Mouse (Mus musculus) thymus, adult 2 months (tissue): ENCODE data around the gene Suclg2. TPM values are rescaled to one million over a fixed set of nuclear protein-coding genes. Genes with fewer than 3 reads are reported as not detected.

Experiments
- DNase-seq: peaks from one replicate; pipeline ENCODE4 v3.0.0; 2021
- H3K27ac ChIP-seq: fragments of 200-500 bp; 2 replicates; pipeline ENCODE4 v1.5.1; 2012; ENCODE audit warnings: low read length, control low read depth; ENCODE audit not compliant: control insufficient read depth, insufficient read depth
- H3K27me3 ChIP-seq: fragments of 200-500 bp; 2 replicates; pipeline ENCODE4 v1.6.1; 2012; ENCODE audit warnings: mild to moderate bottlenecking, low read length, moderate library complexity, mixed read lengths; ENCODE audit not compliant: control insufficient read depth, insufficient read depth
- H3K36me3 ChIP-seq: fragments of 200-500 bp; 2 replicates; pipeline ENCODE4 v1.6.1; 2012; ENCODE audit warnings: mild to moderate bottlenecking, low read length, moderate library complexity; ENCODE audit not compliant: control insufficient read depth, insufficient read depth
- H3K4me1 ChIP-seq: fragments of 200-500 bp; replicated peaks from 2 replicates; pipeline ENCODE4 v1.6.1; 2012; ENCODE audit warnings: low read length; ENCODE audit not compliant: control insufficient read depth, insufficient read depth
- H3K4me3 ChIP-seq: fragments of 200-500 bp; 2 replicates; pipeline ENCODE4 v1.5.1; 2012; ENCODE audit warnings: mild to moderate bottlenecking, low read length, control low read depth, moderate library complexity; ENCODE audit not compliant: control insufficient read depth, insufficient read depth
- CTCF ChIP-seq: fragments of 200-500 bp; IDR thresholded peaks from 2 replicates; pipeline ENCODE4 v1.5.1; 2012; ENCODE audit warnings: mild to moderate bottlenecking, control low read depth, low read length, moderate library complexity, borderline replicate concordance; ENCODE audit not compliant: control insufficient read depth, poor library complexity, insufficient read depth; ENCODE audit errors: extremely low read depth
- POLR2A ChIP-seq: fragments of 200-500 bp; IDR thresholded peaks from 2 replicates; pipeline ENCODE4 v1.6.1; 2012; ENCODE audit warnings: mild to moderate bottlenecking, low read length, control low read depth, moderate library complexity; ENCODE audit not compliant: control insufficient read depth, poor library complexity, insufficient read depth; ENCODE audit errors: extremely low read depth
- WGBS: fragments of 180-500 bp; shearing (Covaris S2); methylation state at CpG from one replicate; pipeline ENCODE4 v1.1.7; 2018; 5-methylcytosine and 5-hydroxymethylcytosine counted together
- polyA plus RNA-seq: library from polyadenylated mRNA; depleted of rRNA; stranded (reverse); fragments of >200 nt; gene quantifications from 2 replicates; pipeline ENCODE4 v1.2.3, GENCODE M21; 2012; rRNA removed

The Suclg2 gene
- polyA plus RNA-seq: 6.5 and 8.7 TPM in 2 replicates

DNA sequence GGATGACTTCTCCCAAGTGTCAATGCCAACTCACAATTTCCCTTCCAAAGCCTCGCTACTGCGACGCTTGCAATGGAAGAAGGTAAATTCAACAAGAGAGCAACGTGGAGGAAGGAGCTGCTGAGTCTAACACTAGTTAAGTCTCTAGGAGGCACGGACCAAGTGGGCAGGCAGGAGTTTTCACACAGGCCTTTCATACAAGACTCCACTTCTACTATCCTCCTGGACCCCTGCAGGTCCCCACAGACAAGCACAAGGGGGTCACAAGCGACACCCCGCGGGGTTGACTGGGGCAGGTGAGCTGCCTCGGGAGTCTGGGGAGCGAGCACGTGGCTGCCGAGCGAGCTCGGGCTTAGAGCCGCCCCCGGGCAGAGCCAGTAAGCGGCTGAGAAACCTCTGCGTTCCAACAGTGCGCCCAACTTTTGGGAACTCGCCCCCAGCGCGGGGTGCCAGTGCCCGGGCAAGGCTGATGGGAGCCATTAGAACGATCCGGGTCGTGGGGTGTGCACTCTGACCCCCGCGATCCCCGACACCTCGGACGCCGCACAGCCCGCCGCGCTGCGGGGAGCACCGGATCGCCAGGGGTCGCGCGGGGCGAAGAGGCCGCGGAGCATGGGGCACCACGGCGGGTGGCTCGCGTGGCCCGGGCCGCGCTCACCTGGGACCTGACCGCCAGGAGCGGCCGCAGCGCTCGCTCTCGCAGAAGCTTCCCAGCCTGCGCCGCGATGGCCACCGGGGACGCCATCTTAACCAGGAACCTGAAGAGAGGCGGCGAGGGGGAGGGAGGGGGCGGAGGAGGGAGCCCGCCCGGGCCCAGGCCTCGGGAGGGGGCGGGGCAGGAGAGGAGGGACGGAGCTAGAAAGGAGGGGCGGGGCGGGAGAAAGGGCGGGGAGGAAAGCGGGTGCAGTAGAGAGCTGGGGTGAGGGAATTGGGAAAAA, at the start of gene Suclg2:
Suclg2 (minus strand) TSS at position 770 of the 938 bp plus-strand sequence.
- no peaks in the 10 kb centered on the region for H3K36me3 ChIP-seq
- peak; percentile 87 for DNase-seq
- H3K27ac ChIP-seq: no peak within 1 kb of the TSS
- H3K4me1 ChIP-seq: peaks cover 7% of the 10 kb centered on the region
- peak within 1 kb of the TSS; percentile 71 for H3K4me3 ChIP-seq
- no peak for TF ChIP-seq CTCF
- no peak for TF ChIP-seq POLR2A
- WGBS: under 1% methylated on average over 68 of the region's 74 CpGs
- no peaks in the 10 kb centered on the region for H3K27me3 ChIP-seq

DNA sequence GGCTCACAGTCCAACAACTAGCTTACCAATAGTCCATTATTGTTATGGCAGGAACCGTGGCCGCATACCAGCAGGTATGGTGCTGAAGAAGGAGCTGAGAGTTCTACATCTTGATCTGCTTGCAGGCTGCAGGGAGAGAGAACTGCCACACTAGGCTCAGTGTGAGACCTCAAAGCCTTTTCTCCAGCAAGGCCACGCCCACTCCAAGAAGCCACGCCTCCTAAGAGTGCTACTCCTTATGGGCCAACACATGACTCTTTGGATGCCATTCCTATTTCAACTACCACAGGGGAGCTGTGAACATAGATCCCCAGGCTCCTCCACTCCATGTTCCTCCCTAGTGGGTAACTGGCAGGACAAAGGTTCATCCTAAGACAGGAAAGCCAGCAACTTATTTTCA, 48.0 kb upstream of the Suclg2 start:
- Histone ChIP-seq H3K4me1 (no peaks in the 10 kb centered on the region), H3K27ac (no peak overlapping the region), H3K4me3 (no peak overlapping the region), H3K27me3 (no peaks in the 10 kb centered on the region), H3K36me3 (no peaks in the 10 kb centered on the region)
- TF ChIP-seq CTCF (no peak), POLR2A (no peak)
- WGBS: 84% methylated on average over 4 of the region's 4 CpGs
- no peak for DNase-seq

DNA sequence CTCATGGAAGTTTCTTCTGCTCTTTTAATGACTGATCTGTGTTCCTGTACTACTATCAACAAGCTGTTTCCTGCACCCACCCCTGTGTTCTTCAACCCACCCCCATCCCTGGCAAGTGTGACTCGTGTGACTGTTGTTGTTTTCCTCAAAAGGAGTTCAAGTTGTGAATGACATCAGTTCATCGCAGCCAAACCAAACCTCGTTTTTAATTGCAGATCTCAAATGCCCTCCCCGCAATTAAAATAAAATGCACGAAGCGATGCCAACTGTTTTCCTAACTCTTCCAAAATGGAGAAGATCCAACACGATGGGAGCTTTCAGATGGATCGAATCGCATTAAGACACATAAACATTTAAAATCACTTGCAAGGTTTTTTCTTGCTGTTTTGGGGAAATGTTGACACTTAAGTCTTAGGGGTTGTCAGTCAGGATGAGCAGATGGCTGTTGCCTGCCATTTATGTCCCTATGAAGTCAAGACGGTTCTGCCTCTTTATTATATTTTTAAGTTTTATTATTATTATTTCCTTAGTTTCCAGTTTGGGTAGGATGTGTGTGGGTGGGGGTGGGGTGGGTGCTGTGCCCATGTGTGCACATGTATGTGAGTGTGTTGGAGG, 41.1 kb upstream of the Suclg2 start:
- H3K27ac ChIP-seq: no peak overlapping the region
- H3K4me1 ChIP-seq: no peaks in the 10 kb centered on the region
- H3K4me3 ChIP-seq: no peak overlapping the region
- TF ChIP-seq CTCF (no peak), POLR2A (no peak)
- WGBS: 82% methylated on average over 10 of the region's 10 CpGs
- no peak for DNase-seq
- no peaks in the 10 kb centered on the region for H3K36me3 ChIP-seq
- no peaks in the 10 kb centered on the region for H3K27me3 ChIP-seq

DNA sequence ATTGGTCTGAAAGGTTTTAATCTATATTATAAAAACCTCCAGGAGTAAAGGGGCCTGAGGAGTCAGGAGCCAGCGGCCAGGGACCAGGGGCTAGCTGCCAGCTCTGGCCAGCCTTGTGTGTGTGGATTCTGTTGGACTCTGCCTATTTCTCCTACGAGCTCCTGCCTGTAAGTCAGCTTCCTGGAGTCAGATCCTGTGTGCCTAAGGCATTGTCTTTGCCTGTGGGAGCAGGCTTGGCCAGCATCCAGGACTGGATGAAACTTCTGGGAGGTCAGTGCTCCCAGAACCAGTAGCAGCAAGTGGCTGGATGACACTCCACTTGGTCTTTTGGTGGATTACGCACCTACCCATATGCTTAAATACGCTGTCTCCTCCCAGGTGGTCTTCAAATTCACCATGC, 23.8 kb upstream of the Suclg2 start:
- H3K4me1 ChIP-seq: no peaks in the 10 kb centered on the region
- H3K27ac ChIP-seq: no peak overlapping the region
- 83% methylated on average over 4 of the region's 4 CpGs for WGBS
- TF ChIP-seq CTCF: no peak
- no peak for TF ChIP-seq POLR2A
- H3K27me3 ChIP-seq: no peaks in the 10 kb centered on the region
- H3K36me3 ChIP-seq: no peaks in the 10 kb centered on the region
- DNase-seq: no peak
- no peak overlapping the region for H3K4me3 ChIP-seq

GRCm38 (mm10) chr6:95731570-95732367, 13.2 kb upstream of the Suclg2 start:
- no peak overlapping the region for H3K4me3 ChIP-seq
- no peaks in the 10 kb centered on the region for H3K36me3 ChIP-seq
- H3K4me1 ChIP-seq: no peaks in the 10 kb centered on the region
- no peak for TF ChIP-seq CTCF
- no peak for TF ChIP-seq POLR2A
- 88% methylated on average over 11 of the region's 11 CpGs for WGBS
- no peaks in the 10 kb centered on the region for H3K27me3 ChIP-seq
- H3K27ac ChIP-seq: no peak overlapping the region
- no peak for DNase-seq

DNA sequence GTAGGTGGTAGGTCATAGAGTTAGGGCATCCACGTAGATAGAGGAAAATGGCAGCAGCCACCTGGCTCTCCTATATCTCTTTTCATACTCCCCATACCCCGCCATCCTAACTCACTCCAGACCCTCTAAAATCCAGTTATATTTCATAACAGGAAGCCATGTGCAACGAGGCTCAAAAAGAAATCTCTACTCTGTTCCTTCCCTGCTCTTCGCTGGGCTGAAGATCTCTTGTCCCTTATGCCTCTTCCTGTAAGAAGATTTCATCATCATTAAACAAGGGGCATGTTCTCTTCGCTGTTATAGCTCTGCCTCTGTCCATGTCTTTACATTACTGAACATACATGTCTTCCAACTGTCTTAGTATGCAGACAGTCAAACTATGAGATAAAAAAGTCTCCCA, 10.8 kb upstream of the Suclg2 start:
- no peak for DNase-seq
- no peak overlapping the region for H3K27ac ChIP-seq
- no peaks in the 10 kb centered on the region for H3K36me3 ChIP-seq
- no peaks in the 10 kb centered on the region for H3K27me3 ChIP-seq
- WGBS: 77% methylated on average over 5 of the region's 5 CpGs
- no peaks in the 10 kb centered on the region for H3K4me1 ChIP-seq
- TF ChIP-seq CTCF (no peak), POLR2A (no peak)
- no peak overlapping the region for H3K4me3 ChIP-seq
